Mouse (Mus musculus): Measurements from ENCODE around the gene Myf6. TPM values are rescaled to one million over a fixed set of nuclear protein-coding genes. Genes with fewer than 3 reads are reported as not detected.

Myf6 gene
- 0.12 TPM in 1 of 2 replicates, not detected in the other for polyA plus RNA-seq (2015; fragmentation: Nextera tagmentation; extraction: Ambion mirVana)

- Histone ChIP-seq H3K4me2 (peak within 1 kb of the TSS; percentile 48), H3K4me1 (replicated peaks) (peaks cover 8% of the 10 kb centered on the region; the same call in 1 of the 2 replicates), H3K9me3 (no peaks in the 10 kb centered on the region), H3K36me3 (no peaks in the 10 kb centered on the region), H3K27ac (replicated peaks) (no peak within 1 kb of the TSS), H3K27me3 (no peaks in the 10 kb centered on the region), H3K4me3 (peak within 1 kb of the TSS; percentile 18), H3K9ac (no peak within 1 kb of the TSS)
- ATAC-seq (ENCODE audit: low FRiP score, low read depth), result no peak
- WGBS, result 90% methylated on average over 6 of the region's 6 CpGs
Observed at GRCm38 (mm10) chr10:107494568-107494967, at the start of gene Myf6. Myf6 (minus strand) TSS chr10:107494737.

DNA sequence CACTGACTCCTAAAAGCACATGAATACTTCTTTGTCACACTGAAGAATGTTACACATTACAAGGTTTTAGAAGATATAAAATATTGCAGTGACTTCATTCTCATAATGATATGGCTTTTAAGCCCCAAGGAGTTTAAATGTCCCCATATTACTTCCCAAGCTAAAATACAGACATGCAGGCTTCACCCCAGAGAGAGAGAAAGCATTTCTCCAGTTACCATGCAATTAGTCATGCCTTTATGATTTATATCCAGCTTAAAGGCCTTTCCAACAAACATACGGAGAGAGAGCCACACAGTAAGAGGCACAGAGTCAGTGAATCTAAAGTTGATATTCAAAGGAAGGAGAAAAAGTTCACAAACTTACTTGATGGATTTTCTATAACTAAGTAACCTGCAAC lies 48.5 kb upstream of the Myf6 start:
- no peaks in the 10 kb centered on the region for H3K4me1 ChIP-seq (replicated peaks)
- no peaks in the 10 kb centered on the region for H3K9me3 ChIP-seq
- H3K9ac ChIP-seq, result no peak overlapping the region
- no peak overlapping the region for H3K4me2 ChIP-seq
- H3K4me3 ChIP-seq, result no peak overlapping the region
- WGBS, result 33% methylated on average over 1 of the region's 1 CpGs
- no peak overlapping the region for H3K27ac ChIP-seq (replicated peaks)
- no peaks in the 10 kb centered on the region for H3K36me3 ChIP-seq
- H3K27me3 ChIP-seq, result no peaks in the 10 kb centered on the region
- ATAC-seq (ENCODE audit: low FRiP score, low read depth), result no peak

DNA sequence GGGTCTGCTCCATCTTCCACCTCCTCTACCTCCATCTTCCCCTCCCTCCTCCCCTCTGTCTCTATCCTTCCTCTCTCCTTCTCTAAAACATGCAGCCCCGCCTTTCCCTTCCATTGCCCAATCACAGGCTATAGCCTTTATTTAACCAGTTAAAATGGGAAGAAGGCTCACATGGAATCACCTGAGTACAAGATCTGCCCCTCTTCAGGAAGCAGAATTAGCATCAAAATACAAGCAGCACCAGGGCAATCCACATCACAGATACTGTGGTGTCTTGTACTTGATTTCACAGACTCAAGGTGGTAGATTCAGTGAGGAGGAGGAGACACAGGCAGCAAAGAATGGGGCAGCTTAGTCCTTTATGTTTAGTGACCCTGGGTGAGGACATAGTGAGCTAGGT lies 34.2 kb upstream of the Myf6 start:
- Histone ChIP-seq H3K9ac (no peak overlapping the region), H3K27me3 (no peaks in the 10 kb centered on the region), H3K4me3 (no peak overlapping the region), H3K4me1 (replicated peaks) (no peaks in the 10 kb centered on the region), H3K9me3 (no peaks in the 10 kb centered on the region), H3K27ac (replicated peaks) (no peak overlapping the region), H3K36me3 (no peaks in the 10 kb centered on the region), H3K4me2 (no peak overlapping the region)
- no peak for ATAC-seq (ENCODE audit: low FRiP score, low read depth)
- 69% methylated on average over 1 of the region's 1 CpGs for WGBS

- Histone ChIP-seq H3K9me3 (no peaks in the 10 kb centered on the region), H3K4me3 (no peak overlapping the region), H3K4me1 (replicated peaks) (no peaks in the 10 kb centered on the region), H3K27ac (replicated peaks) (no peak overlapping the region), H3K9ac (no peak overlapping the region), H3K36me3 (no peaks in the 10 kb centered on the region), H3K4me2 (no peak overlapping the region), H3K27me3 (no peaks in the 10 kb centered on the region)
- WGBS, result 82% methylated on average over 5 of the region's 5 CpGs
- ATAC-seq (ENCODE audit: low FRiP score, low read depth), result no peak
Observed at GRCm38 (mm10) chr10:107519216-107519615, 24.7 kb upstream of the Myf6 start.

DNA sequence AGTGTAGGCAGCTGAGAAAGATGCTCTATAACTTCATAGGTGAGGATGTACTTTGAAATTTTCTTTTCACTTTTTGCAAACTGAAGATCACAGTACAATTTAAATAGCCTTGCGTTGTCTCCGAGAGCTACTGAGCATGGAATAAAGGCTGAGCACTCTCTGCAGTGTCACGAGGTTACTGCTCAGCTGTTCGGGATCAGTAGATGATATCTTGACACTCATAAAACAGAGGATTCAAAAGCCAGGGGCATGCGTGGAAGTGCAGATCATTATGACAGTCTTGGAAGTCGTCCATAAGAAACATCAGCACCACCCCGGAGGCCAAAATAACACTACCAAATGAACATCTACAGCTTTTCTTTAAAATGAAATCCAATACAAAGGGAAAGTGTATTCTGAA lies 22.1 kb upstream of the Myf6 start:
- Histone ChIP-seq H3K27ac (replicated peaks) (no peak overlapping the region), H3K9ac (no peak overlapping the region), H3K4me3 (no peak overlapping the region), H3K4me1 (replicated peaks) (no peaks in the 10 kb centered on the region), H3K9me3 (no peaks in the 10 kb centered on the region), H3K4me2 (no peak overlapping the region), H3K36me3 (no peaks in the 10 kb centered on the region), H3K27me3 (no peaks in the 10 kb centered on the region)
- ATAC-seq (ENCODE audit: low FRiP score, low read depth), result no peak
- 79% methylated on average over 7 of the region's 7 CpGs for WGBS

DNA sequence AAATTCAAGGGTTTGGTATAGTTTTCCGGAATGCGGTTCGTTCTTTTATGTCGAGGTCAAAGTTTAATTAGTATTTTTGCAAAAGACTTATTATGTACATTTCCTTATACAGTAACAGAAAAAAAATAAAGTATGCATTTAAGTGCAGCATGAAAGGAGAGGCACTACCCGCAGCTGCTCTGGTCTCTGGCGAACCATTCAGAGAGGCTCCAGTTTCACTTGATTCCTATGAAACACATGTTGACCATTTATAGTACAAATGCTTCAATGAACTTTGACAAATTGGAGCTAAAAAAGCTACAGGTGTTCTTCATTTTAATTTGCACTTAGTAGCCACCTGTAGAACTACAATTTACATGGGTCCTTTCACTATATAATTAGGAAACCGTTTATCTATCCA lies 20.2 kb upstream of the Myf6 start:
- Histone ChIP-seq H3K9ac (no peak overlapping the region), H3K27me3 (no peaks in the 10 kb centered on the region), H3K9me3 (no peaks in the 10 kb centered on the region), H3K27ac (replicated peaks) (no peak overlapping the region), H3K4me1 (replicated peaks) (no peaks in the 10 kb centered on the region), H3K4me3 (no peak overlapping the region), H3K4me2 (no peak overlapping the region), H3K36me3 (no peaks in the 10 kb centered on the region)
- no peak for ATAC-seq (ENCODE audit: low FRiP score, low read depth)
- WGBS, result 86% methylated on average over 7 of the region's 7 CpGs

DNA sequence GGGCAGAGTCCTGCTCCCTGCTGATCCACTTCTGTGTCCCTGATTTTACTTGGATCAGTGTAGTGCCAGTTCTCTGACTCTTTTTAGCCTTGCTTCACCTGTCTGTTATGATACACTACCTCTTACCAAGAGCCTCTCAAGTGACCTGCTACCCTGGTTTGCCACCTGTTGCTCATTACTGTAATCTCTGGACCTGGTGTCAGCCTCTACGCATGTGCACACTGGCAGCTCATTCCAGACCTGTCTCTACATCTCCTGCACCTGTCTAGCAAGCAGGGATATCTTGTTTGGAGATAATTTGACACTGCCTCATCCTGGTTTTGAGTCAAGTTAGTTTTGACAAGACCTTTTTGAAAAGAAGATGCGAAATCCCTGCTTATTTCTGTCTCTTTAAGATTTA lies 11.9 kb upstream of the Myf6 start:
- Histone ChIP-seq H3K36me3 (no peaks in the 10 kb centered on the region), H3K27ac (replicated peaks) (no peak overlapping the region), H3K4me3 (no peak overlapping the region), H3K4me1 (replicated peaks) (no peaks in the 10 kb centered on the region), H3K9me3 (no peaks in the 10 kb centered on the region), H3K4me2 (no peak overlapping the region), H3K9ac (no peak overlapping the region), H3K27me3 (no peaks in the 10 kb centered on the region)
- 92% methylated on average over 2 of the region's 2 CpGs for WGBS
- no peak for ATAC-seq (ENCODE audit: low FRiP score, low read depth)

DNA sequence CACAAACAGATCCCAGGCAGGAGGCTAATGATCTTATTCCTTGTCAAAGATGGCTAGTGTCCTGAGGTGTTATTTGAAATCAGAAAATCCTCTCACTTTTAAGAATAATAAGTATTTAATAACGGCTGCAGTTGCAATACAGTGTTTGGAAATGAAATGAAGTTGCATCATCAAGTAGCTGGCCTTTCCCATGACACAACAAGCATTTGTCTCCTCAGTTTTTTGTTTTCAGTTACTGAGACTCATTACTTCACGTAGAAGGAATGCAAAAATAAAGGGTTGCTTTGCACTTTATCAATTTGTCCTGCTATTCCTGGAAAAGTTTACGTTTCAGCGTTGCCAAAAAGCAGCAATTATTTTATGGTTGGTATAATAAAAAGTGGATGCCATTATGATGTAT lies 8.9 kb upstream of the Myf6 start:
- no peaks in the 10 kb centered on the region for H3K27me3 ChIP-seq
- H3K4me2 ChIP-seq, result no peak overlapping the region
- no peaks in the 10 kb centered on the region for H3K36me3 ChIP-seq
- ATAC-seq (ENCODE audit: low FRiP score, low read depth), result no peak
- no peak overlapping the region for H3K27ac ChIP-seq (replicated peaks)
- H3K4me1 ChIP-seq (replicated peaks), result no peaks in the 10 kb centered on the region
- no peak overlapping the region for H3K4me3 ChIP-seq
- H3K9ac ChIP-seq, result no peak overlapping the region
- WGBS, result 77% methylated on average over 4 of the region's 4 CpGs
- H3K9me3 ChIP-seq, result no peaks in the 10 kb centered on the region

- no peak for ATAC-seq (ENCODE audit: low FRiP score, low read depth)
- no peak overlapping the region for H3K4me3 ChIP-seq
- no peak overlapping the region for H3K27ac ChIP-seq (replicated peaks)
- H3K27me3 ChIP-seq, result no peaks in the 10 kb centered on the region
- 95% methylated on average over 7 of the region's 7 CpGs for WGBS
- H3K4me1 ChIP-seq (replicated peaks), result no peaks in the 10 kb centered on the region
- H3K9ac ChIP-seq, result no peak overlapping the region
- no peaks in the 10 kb centered on the region for H3K9me3 ChIP-seq
- no peaks in the 10 kb centered on the region for H3K36me3 ChIP-seq
- H3K4me2 ChIP-seq, result no peak overlapping the region
Observed at GRCm38 (mm10) chr10:107502193-107502592, 7.7 kb upstream of the Myf6 start.

- no peak overlapping the region for H3K4me3 ChIP-seq
- no peaks in the 10 kb centered on the region for H3K9me3 ChIP-seq
- no peak overlapping the region for H3K4me2 ChIP-seq
- WGBS, result 89% methylated on average over 7 of the region's 7 CpGs
- H3K27me3 ChIP-seq, result no peaks in the 10 kb centered on the region
- no peak overlapping the region for H3K9ac ChIP-seq
- H3K27ac ChIP-seq (replicated peaks), result no peak overlapping the region
- H3K4me1 ChIP-seq (replicated peaks), result no peaks in the 10 kb centered on the region
- H3K36me3 ChIP-seq, result no peaks in the 10 kb centered on the region
- ATAC-seq (ENCODE audit: low FRiP score, low read depth), result no peak
Observed at GRCm38 (mm10) chr10:107499656-107500055, 5.1 kb upstream of the Myf6 start.

DNA sequence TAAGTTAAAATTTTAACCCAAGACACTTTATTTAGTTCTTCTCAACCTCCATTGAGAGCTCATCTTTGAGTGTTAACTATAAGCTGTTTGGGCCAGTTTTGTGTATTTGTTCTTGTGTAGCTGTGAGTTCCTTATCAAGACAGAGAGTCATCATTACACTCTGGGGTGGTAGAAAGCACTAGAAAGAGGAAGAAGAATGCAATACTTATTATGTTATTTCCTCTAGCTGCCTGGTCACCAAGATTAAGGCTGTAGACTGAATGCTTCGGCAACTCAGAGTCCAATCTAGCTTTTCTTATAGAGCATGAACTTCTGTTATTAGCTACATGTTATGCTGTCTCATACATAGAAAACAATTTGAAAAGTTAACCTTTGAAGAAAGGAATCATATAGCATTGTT lies 1.9 kb upstream of the Myf6 start:
- Histone ChIP-seq H3K27me3 (no peaks in the 10 kb centered on the region), H3K9me3 (no peaks in the 10 kb centered on the region), H3K4me1 (replicated peaks) (peaks cover 8% of the 10 kb centered on the region; the same call in 1 of the 2 replicates), H3K4me3 (no peak overlapping the region), H3K9ac (no peak overlapping the region), H3K36me3 (no peaks in the 10 kb centered on the region), H3K27ac (replicated peaks) (no peak overlapping the region), H3K4me2 (no peak overlapping the region)
- no peak for ATAC-seq (ENCODE audit: low FRiP score, low read depth)
- 87% methylated on average over 1 of the region's 1 CpGs for WGBS

DNA sequence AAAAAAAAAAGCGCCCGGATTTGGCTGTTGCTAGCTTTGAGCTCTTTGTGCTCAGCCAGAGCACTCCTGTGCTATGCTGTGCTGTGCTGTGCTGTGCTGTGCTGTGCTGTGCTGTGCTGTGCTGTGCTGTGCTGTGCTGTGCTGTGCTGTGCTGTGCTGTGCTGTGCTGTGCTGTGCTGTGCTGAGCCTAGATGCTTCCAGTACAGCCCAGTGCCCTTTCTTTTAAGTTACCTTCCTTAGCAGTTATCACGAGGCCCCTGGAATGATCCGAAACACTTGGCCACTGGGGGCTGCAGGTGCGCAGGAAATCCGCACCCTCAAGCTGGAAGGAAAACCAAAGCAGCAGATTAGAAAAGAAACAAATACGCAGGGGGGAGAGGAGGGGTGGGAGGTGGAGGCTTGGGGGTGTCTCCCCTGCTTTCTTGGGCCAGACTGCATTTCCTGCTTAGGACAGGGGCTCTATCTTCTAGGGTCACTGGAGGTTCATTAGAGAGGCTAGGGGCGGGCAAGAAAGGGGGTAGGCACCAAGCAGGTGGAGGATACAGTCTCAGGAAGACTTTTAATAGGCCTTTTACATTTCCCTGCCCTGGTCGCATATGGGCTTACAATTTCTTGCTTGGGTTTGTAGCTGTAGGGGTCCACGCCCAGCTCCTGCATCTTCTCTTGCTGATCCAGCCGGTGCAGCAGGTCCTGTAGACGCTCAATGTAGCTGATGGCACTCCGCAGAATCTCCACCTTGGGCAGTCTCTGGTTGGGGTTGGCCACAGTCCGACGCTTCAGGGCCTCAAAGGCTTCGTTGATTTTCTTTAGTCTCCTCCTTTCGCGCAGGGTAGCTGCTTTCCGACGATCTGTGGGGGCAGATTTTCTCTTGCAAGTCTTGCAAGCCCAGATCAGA lies 710 bp downstream of the Myf6 start:
- H3K27me3 ChIP-seq, result no peaks in the 10 kb centered on the region
- peaks cover 8% of the 10 kb centered on the region; the same call in 1 of the 2 replicates for H3K4me1 ChIP-seq (replicated peaks)
- H3K9ac ChIP-seq, result no peak overlapping the region
- H3K27ac ChIP-seq (replicated peaks), result no peak overlapping the region
- H3K4me3 ChIP-seq, result peak overlapping the region; percentile 18
- peak overlapping the region; percentile 48 for H3K4me2 ChIP-seq
- H3K9me3 ChIP-seq, result no peaks in the 10 kb centered on the region
- H3K36me3 ChIP-seq, result no peaks in the 10 kb centered on the region
- peak; percentile 65; the same call in 1 of the 2 replicates for ATAC-seq (ENCODE audit: low FRiP score, low read depth)
- WGBS, result 55% methylated on average over 20 of the region's 20 CpGs
